Mouse (Mus musculus): ENCODE results near the gene Trim54. TPM values are rescaled to one million over a fixed set of nuclear protein-coding genes. Genes with fewer than 3 reads are reported as not detected.
A peak's percentile ranks its signal among the peaks of the same experiment; 100 is the strongest.

Gene Trim54
- polyA plus RNA-seq, 1 experiment, result 6.5 TPM

GRCm38 (mm10) chr5:31094799-31095691, 21.5 kb upstream of the Trim54 start:
- H3K4me3 ChIP-seq (ENCODE audit: insufficient read depth, poor library complexity, severe bottlenecking), result peak overlapping the region; percentile 6
- H3K79me3 ChIP-seq (ENCODE audit: low read depth), result no peaks in the 10 kb centered on the region
- no peak overlapping the region for H3ac ChIP-seq (ENCODE audit: control insufficient read depth, insufficient read length, low read depth)
- H3K27me3 ChIP-seq (ENCODE audit: control insufficient read depth, insufficient read depth, insufficient read length), result peaks cover 37% of the 10 kb centered on the region
- TF ChIP-seq MAX (IDR thresholded peaks at IDR 0.05) (peak; percentile 45), MYOD1 (IDR thresholded peaks at IDR 0.05; ENCODE audit: control insufficient read depth, insufficient read length, low read depth) (no peak), USF1 (IDR thresholded peaks at IDR 0.05; ENCODE audit: low read depth) (no peak), CEBPB (IDR thresholded peaks at IDR 0.05; ENCODE audit: low read depth) (no peak), FOSL1 (IDR thresholded peaks at IDR 0.05; ENCODE audit: insufficient read depth, low read length, poor library complexity, severe bottlenecking) (no peak), MYOG (IDR thresholded peaks at IDR 0.05; ENCODE audit: control insufficient read depth, extremely low read depth, insufficient read length) (no peak), CTCF (IDR thresholded peaks at IDR 0.05; ENCODE audit: control insufficient read depth, insufficient read depth, insufficient read length) (peak; percentile 20)
- H3K79me2 ChIP-seq (ENCODE audit: control insufficient read depth, insufficient read depth), result no peaks in the 10 kb centered on the region
- no peaks in the 10 kb centered on the region for H3K36me3 ChIP-seq (ENCODE audit: control insufficient read depth, insufficient read depth)

- H3ac ChIP-seq (ENCODE audit: control insufficient read depth, insufficient read length, low read depth), result no peak overlapping the region
- H3K36me3 ChIP-seq (ENCODE audit: control insufficient read depth, insufficient read depth), result no peaks in the 10 kb centered on the region
- H3K27me3 ChIP-seq (ENCODE audit: control insufficient read depth, insufficient read depth, insufficient read length), result peaks cover 31% of the 10 kb centered on the region
- TF ChIP-seq MAX (IDR thresholded peaks at IDR 0.05), result no peak
- TF ChIP-seq CEBPB (IDR thresholded peaks at IDR 0.05; ENCODE audit: low read depth), result no peak
- no peak for TF ChIP-seq FOSL1 (IDR thresholded peaks at IDR 0.05; ENCODE audit: insufficient read depth, low read length, poor library complexity, severe bottlenecking)
- TF ChIP-seq CTCF (IDR thresholded peaks at IDR 0.05; ENCODE audit: control insufficient read depth, insufficient read depth, insufficient read length), result no peak
- TF ChIP-seq USF1 (IDR thresholded peaks at IDR 0.05; ENCODE audit: low read depth), result no peak
- TF ChIP-seq MYOG (IDR thresholded peaks at IDR 0.05; ENCODE audit: control insufficient read depth, extremely low read depth, insufficient read length), result no peak
- no peak for TF ChIP-seq MYOD1 (IDR thresholded peaks at IDR 0.05; ENCODE audit: control insufficient read depth, insufficient read length, low read depth)
- no peak overlapping the region for H3K4me3 ChIP-seq (ENCODE audit: insufficient read depth, poor library complexity, severe bottlenecking)
- no peaks in the 10 kb centered on the region for H3K79me2 ChIP-seq (ENCODE audit: control insufficient read depth, insufficient read depth)
- no peaks in the 10 kb centered on the region for H3K79me3 ChIP-seq (ENCODE audit: low read depth)
Observed at GRCm38 (mm10) chr5:31095711-31096480, 20.6 kb upstream of the Trim54 start.

DNA sequence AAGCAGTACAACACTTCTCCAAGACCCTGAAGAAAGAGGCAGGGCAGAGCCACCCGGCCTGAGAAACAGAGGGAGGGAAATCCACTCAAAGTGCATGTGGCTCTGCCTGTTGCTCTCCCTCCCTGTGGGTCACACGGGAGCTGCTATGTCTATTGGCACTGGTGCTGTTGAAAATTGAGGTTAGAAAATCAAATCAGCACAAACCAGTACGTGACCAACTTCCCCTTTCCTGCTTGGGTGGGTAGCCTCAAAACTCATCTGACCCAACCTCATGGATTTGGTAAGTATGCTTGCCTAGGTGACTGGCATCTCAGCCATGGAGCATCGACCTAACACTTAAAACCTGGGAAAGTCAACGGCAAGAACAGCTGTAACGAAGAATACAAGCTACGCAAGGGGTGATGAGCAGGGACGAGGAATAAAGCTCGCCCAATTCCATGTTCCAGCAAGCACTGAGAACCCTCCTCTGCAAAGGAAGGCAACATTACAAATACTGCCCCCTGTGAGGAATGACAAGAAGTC, 10.6 kb upstream of the Trim54 start, which contains the start of gene Dnajc5g:
TSS of gene Dnajc5g (plus strand) at position 472 of the 522 bp plus-strand sequence.
- no peaks in the 10 kb centered on the region for H3K79me2 ChIP-seq (ENCODE audit: control insufficient read depth, insufficient read depth)
- no peaks in the 10 kb centered on the region for H3K79me3 ChIP-seq (ENCODE audit: low read depth)
- TF ChIP-seq MYOD1 (IDR thresholded peaks at IDR 0.05; ENCODE audit: control insufficient read depth, insufficient read length, low read depth), result no peak
- no peak for TF ChIP-seq USF1 (IDR thresholded peaks at IDR 0.05; ENCODE audit: low read depth)
- no peak for TF ChIP-seq MYOG (IDR thresholded peaks at IDR 0.05; ENCODE audit: control insufficient read depth, extremely low read depth, insufficient read length)
- no peak for TF ChIP-seq FOSL1 (IDR thresholded peaks at IDR 0.05; ENCODE audit: insufficient read depth, low read length, poor library complexity, severe bottlenecking)
- TF ChIP-seq CEBPB (IDR thresholded peaks at IDR 0.05; ENCODE audit: low read depth), result no peak
- no peak for TF ChIP-seq MAX (IDR thresholded peaks at IDR 0.05)
- no peak for TF ChIP-seq CTCF (IDR thresholded peaks at IDR 0.05; ENCODE audit: control insufficient read depth, insufficient read depth, insufficient read length)
- H3ac ChIP-seq (ENCODE audit: control insufficient read depth, insufficient read length, low read depth), result no peak within 1 kb of the TSS
- peaks cover 28% of the 10 kb centered on the region for H3K27me3 ChIP-seq (ENCODE audit: control insufficient read depth, insufficient read depth, insufficient read length)
- no peaks in the 10 kb centered on the region for H3K36me3 ChIP-seq (ENCODE audit: control insufficient read depth, insufficient read depth)
- no peak within 1 kb of the TSS for H3K4me3 ChIP-seq (ENCODE audit: insufficient read depth, poor library complexity, severe bottlenecking)

DNA sequence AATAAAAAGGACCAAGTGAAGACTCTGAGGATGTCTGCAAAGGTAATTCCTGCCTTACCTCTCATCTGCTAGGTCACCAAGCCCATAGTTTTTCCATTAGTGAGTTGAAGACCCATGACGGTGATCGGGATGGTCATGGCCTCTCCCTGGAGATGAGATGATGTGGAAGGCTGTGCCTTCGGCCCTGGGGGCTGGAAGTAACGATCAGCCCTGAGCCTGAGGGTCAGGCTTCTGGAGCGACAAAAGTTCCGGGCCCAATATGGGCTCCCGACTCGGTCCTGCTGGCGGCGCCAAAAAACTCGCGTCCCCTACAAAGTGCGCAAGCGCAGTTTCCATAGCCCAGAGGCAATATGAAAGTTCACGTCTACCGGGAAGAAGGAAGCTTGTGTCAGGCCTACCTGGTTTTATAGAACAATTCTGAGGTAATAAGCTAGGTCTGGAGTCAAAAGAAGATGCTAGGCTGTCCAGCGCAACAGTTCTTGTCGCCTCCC, 8.5 kb upstream of the Trim54 start, which contains the start of gene Slc30a3:
TSS of gene Slc30a3 (minus strand) at position 238 of the 491 bp plus-strand sequence.
- no peak within 1 kb of the TSS for H3K4me3 ChIP-seq (ENCODE audit: insufficient read depth, poor library complexity, severe bottlenecking)
- no peaks in the 10 kb centered on the region for H3K36me3 ChIP-seq (ENCODE audit: control insufficient read depth, insufficient read depth)
- no peak for TF ChIP-seq CTCF (IDR thresholded peaks at IDR 0.05; ENCODE audit: control insufficient read depth, insufficient read depth, insufficient read length)
- H3ac ChIP-seq (ENCODE audit: control insufficient read depth, insufficient read length, low read depth), result no peak within 1 kb of the TSS
- peaks cover 28% of the 10 kb centered on the region for H3K27me3 ChIP-seq (ENCODE audit: control insufficient read depth, insufficient read depth, insufficient read length)
- no peaks in the 10 kb centered on the region for H3K79me2 ChIP-seq (ENCODE audit: control insufficient read depth, insufficient read depth)
- H3K79me3 ChIP-seq (ENCODE audit: low read depth), result no peaks in the 10 kb centered on the region

- H3K36me3 ChIP-seq (ENCODE audit: control insufficient read depth, insufficient read depth), result no peaks in the 10 kb centered on the region
- H3K27me3 ChIP-seq (ENCODE audit: control insufficient read depth, insufficient read depth, insufficient read length), result peaks cover 11% of the 10 kb centered on the region
- no peak overlapping the region for H3ac ChIP-seq (ENCODE audit: control insufficient read depth, insufficient read length, low read depth)
- H3K4me3 ChIP-seq (ENCODE audit: insufficient read depth, poor library complexity, severe bottlenecking), result no peak overlapping the region
- H3K79me2 ChIP-seq (ENCODE audit: control insufficient read depth, insufficient read depth), result no peaks in the 10 kb centered on the region
- no peak for TF ChIP-seq CTCF (IDR thresholded peaks at IDR 0.05; ENCODE audit: control insufficient read depth, insufficient read depth, insufficient read length)
- TF ChIP-seq FOSL1 (IDR thresholded peaks at IDR 0.05; ENCODE audit: insufficient read depth, low read length, poor library complexity, severe bottlenecking), result no peak
- no peak for TF ChIP-seq USF1 (IDR thresholded peaks at IDR 0.05; ENCODE audit: low read depth)
- TF ChIP-seq MYOD1 (IDR thresholded peaks at IDR 0.05; ENCODE audit: control insufficient read depth, insufficient read length, low read depth), result no peak
- no peak for TF ChIP-seq CEBPB (IDR thresholded peaks at IDR 0.05; ENCODE audit: low read depth)
- no peak for TF ChIP-seq MYOG (IDR thresholded peaks at IDR 0.05; ENCODE audit: control insufficient read depth, extremely low read depth, insufficient read length)
- no peak for TF ChIP-seq MAX (IDR thresholded peaks at IDR 0.05)
- H3K79me3 ChIP-seq (ENCODE audit: low read depth), result no peaks in the 10 kb centered on the region
Observed at GRCm38 (mm10) chr5:31110781-31111180, 5.7 kb upstream of the Trim54 start.

All from C2C12 (cell line).